Mouse (Mus musculus) intestine, postnatal 0 days (tissue): ENCODE measurements around the gene Tyro3. TPM values are rescaled to one million over a fixed set of nuclear protein-coding genes. Genes with fewer than 3 reads are reported as not detected.

Experiments used
- ATAC-seq: fragments of 200-750 bp; cut with Nextera tagmentation; 2 replicates; pipeline ENCODE4 v1.8.0; 2017; ENCODE audit warnings: mild to moderate bottlenecking, moderate TSS enrichment, moderate library complexity
- H3K27ac ChIP-seq: fragments of 300-500 bp; sonication (generic); 2 replicates; pipeline ENCODE4 v1.5.1; 2014; ENCODE audit warnings: mild to moderate bottlenecking, low read depth, low read length, moderate library complexity
- H3K27me3 ChIP-seq: fragments of 300-500 bp; sonication (generic); replicated peaks from 2 replicates; pipeline ENCODE4 v1.6.1; 2014; ENCODE audit warnings: low read length, mixed read lengths; ENCODE audit not compliant: control insufficient read depth, insufficient read depth
- H3K36me3 ChIP-seq: fragments of 300-500 bp; sonication (generic); 2 replicates; pipeline ENCODE4 v1.6.1; 2014; ENCODE audit warnings: mild to moderate bottlenecking, moderate library complexity; ENCODE audit not compliant: control insufficient read depth, insufficient read depth
- H3K4me1 ChIP-seq: fragments of 300-500 bp; sonication (generic); replicated peaks from 2 replicates; pipeline ENCODE4 v1.6.1; 2014; ENCODE audit warnings: antibody characterized with exemption, low read length, mixed read lengths; ENCODE audit not compliant: control insufficient read depth, insufficient read depth
- H3K4me2 ChIP-seq: fragments of 300-500 bp; sonication (generic); replicated peaks from 2 replicates; pipeline ENCODE4 v1.6.1; 2014; ENCODE audit warnings: low read depth, mild to moderate bottlenecking, moderate library complexity
- H3K4me3 ChIP-seq: fragments of 300-500 bp; sonication (generic); 2 replicates; pipeline ENCODE4 v1.5.1; 2014; ENCODE audit warnings: low read depth, low read length
- H3K9ac ChIP-seq: fragments of 300-500 bp; sonication (generic); 2 replicates; pipeline ENCODE4 v1.6.1; 2014; ENCODE audit warnings: mild to moderate bottlenecking, low read depth, low read length
- H3K9me3 ChIP-seq: fragments of 300-500 bp; sonication (generic); 2 replicates; pipeline ENCODE4 v1.6.1; 2016; ENCODE audit warnings: mixed run types; ENCODE audit not compliant: control insufficient read depth
- CTCF ChIP-seq: sonication (generic); IDR thresholded peaks from 2 replicates; pipeline ENCODE4 v1.5.1; 2016; ENCODE audit warnings: low read depth, mild to moderate bottlenecking, control low read depth, antibody characterized with exemption, moderate library complexity
- WGBS: fragments of 180-500 bp; shearing (Covaris S2); extraction: QIAGEN DNeasy Blood & Tissue Kit; methylation state at CpG from one replicate; pipeline ENCODE4 v1.1.7; 2014; 5-methylcytosine and 5-hydroxymethylcytosine counted together
- polyA plus RNA-seq: library from polyadenylated mRNA; unstranded; fragments of >200 nt; fragmentation: Nextera tagmentation; extraction: Ambion mirVana; gene quantifications from 2 replicates; pipeline ENCODE4 v1.2.1, GENCODE M21; 2015

The Tyro3 gene
- polyA plus RNA-seq, 1 experiment from 2014 or later = 4.5 TPM

- Histone ChIP-seq H3K27ac (no peak within 1 kb of the TSS), H3K9ac (no peak within 1 kb of the TSS), H3K4me1 (peaks cover 3% of the 10 kb centered on the region; the same call in 1 of the 2 replicates), H3K4me3 (0 out of 2 replicates have a peak within 1 kb of the TSS, but pooled peaks have one; percentile 77), H3K9me3 (no peaks in the 10 kb centered on the region), H3K27me3 (peaks cover 25% of the 10 kb centered on the region), H3K4me2 (no peak within 1 kb of the TSS), H3K36me3 (peaks cover 17% of the 10 kb centered on the region)
- 13% methylated on average over 9 of the region's 9 CpGs for WGBS
- TF ChIP-seq CTCF = no peak
- ATAC-seq = no peak
Measured at GRCm38 (mm10) chr2:119760251-119760650, 37.3 kb upstream of the Tyro3 start, which contains the start of gene Ltk. Ltk (minus strand) TSS chr2:119760431.

- H3K27ac ChIP-seq = no peak overlapping the region
- H3K4me2 ChIP-seq = no peak overlapping the region
- H3K9me3 ChIP-seq = no peaks in the 10 kb centered on the region
- ATAC-seq = no peak
- H3K4me3 ChIP-seq = no peak overlapping the region
- TF ChIP-seq CTCF = no peak
- H3K9ac ChIP-seq = no peak overlapping the region
- peaks cover 3% of the 10 kb centered on the region; the same call in 1 of the 2 replicates for H3K4me1 ChIP-seq
- H3K27me3 ChIP-seq = peaks cover 22% of the 10 kb centered on the region
- 69% methylated on average over 1 of the region's 1 CpGs for WGBS
- peaks cover 21% of the 10 kb centered on the region for H3K36me3 ChIP-seq
Measured at GRCm38 (mm10) chr2:119762276-119762675, 35.3 kb upstream of the Tyro3 start.

GRCm38 (mm10) chr2:119763924-119764323 lies 33.6 kb upstream of the Tyro3 start:
- Histone ChIP-seq H3K4me3 (no peak overlapping the region), H3K4me1 (no peaks in the 10 kb centered on the region), H3K9me3 (no peaks in the 10 kb centered on the region), H3K36me3 (peaks cover 33% of the 10 kb centered on the region), H3K27ac (no peak overlapping the region), H3K27me3 (peaks cover 7% of the 10 kb centered on the region), H3K4me2 (no peak overlapping the region), H3K9ac (no peak overlapping the region)
- no peak for ATAC-seq
- TF ChIP-seq CTCF = no peak
- WGBS = 78% methylated on average over 4 of the region's 4 CpGs

GRCm38 (mm10) chr2:119767246-119767645 lies 30.3 kb upstream of the Tyro3 start:
- ATAC-seq = 0 out of 2 replicates have a peak, but pooled peaks have one; percentile 36
- no peak overlapping the region for H3K9ac ChIP-seq
- no peak overlapping the region for H3K4me2 ChIP-seq
- no peak overlapping the region for H3K27ac ChIP-seq
- 91% methylated on average over 6 of the region's 6 CpGs for WGBS
- H3K4me1 ChIP-seq = no peaks in the 10 kb centered on the region
- H3K27me3 ChIP-seq = no peaks in the 10 kb centered on the region
- H3K4me3 ChIP-seq = no peak overlapping the region
- peak; percentile 55 for TF ChIP-seq CTCF
- peaks cover 64% of the 10 kb centered on the region for H3K36me3 ChIP-seq
- H3K9me3 ChIP-seq = no peaks in the 10 kb centered on the region

- under 1% methylated on average over 44 of the region's 44 CpGs for WGBS
- Histone ChIP-seq H3K9me3 (no peaks in the 10 kb centered on the region), H3K4me2 (peak within 1 kb of the TSS; percentile 68), H3K36me3 (peaks cover 10% of the 10 kb centered on the region), H3K27me3 (no peaks in the 10 kb centered on the region), H3K4me1 (no peaks in the 10 kb centered on the region), H3K9ac (peak within 1 kb of the TSS; percentile 52), H3K27ac (peak within 1 kb of the TSS; percentile 15), H3K4me3 (peak within 1 kb of the TSS; percentile 57)
- no peak for TF ChIP-seq CTCF
- peak; percentile 88 for ATAC-seq
Measured at GRCm38 (mm10) chr2:119787206-119787883, 10.2 kb upstream of the Tyro3 start, which contains the start of gene Rpap1. Rpap1 (minus strand) TSS chr2:119787537.

GRCm38 (mm10) chr2:119789996-119790395 lies 7.5 kb upstream of the Tyro3 start:
- no peak overlapping the region for H3K9ac ChIP-seq
- H3K4me3 ChIP-seq = no peak overlapping the region
- no peak overlapping the region for H3K4me2 ChIP-seq
- ATAC-seq = no peak
- no peak for TF ChIP-seq CTCF
- H3K27me3 ChIP-seq = no peaks in the 10 kb centered on the region
- no peaks in the 10 kb centered on the region for H3K4me1 ChIP-seq
- H3K36me3 ChIP-seq = no peaks in the 10 kb centered on the region
- no peak overlapping the region for H3K27ac ChIP-seq
- 92% methylated on average over 2 of the region's 2 CpGs for WGBS
- no peaks in the 10 kb centered on the region for H3K9me3 ChIP-seq
